Mouse (Mus musculus) heart, postnatal 0 days (tissue): ENCODE measurements at regions not wholly inside any gene's neighbourhood (a gene's known extent, or its start where the extent isn't known, plus 50 kb on each side); places are given as distances from the start of the nearest gene placed in this dataset.

Experiments used
- ATAC-seq: fragments of 200-750 bp; cut with Nextera tagmentation; 2 replicates; pipeline ENCODE4 v1.8.0; 2017; ENCODE audit warnings: low read depth, moderate number of reproducible peaks, moderate library complexity; ENCODE audit not compliant: insufficient read depth
- DNase-seq: peaks from one replicate; pipeline ENCODE4 v3.0.0-alpha.2; 2016; ENCODE audit warnings: low spot score
- H3K27ac ChIP-seq: fragments of 300-500 bp; sonication (generic); 2 replicates; pipeline ENCODE4 v1.5.1; 2014; ENCODE audit warnings: low read depth, mild to moderate bottlenecking
- H3K27me3 ChIP-seq: fragments of 300-500 bp; sonication (generic); 2 replicates; pipeline ENCODE4 v1.6.1; 2014; ENCODE audit warnings: low read length, mixed read lengths; ENCODE audit not compliant: control insufficient read depth, insufficient read depth
- H3K36me3 ChIP-seq: fragments of 300-500 bp; sonication (generic); replicated peaks from 2 replicates; pipeline ENCODE4 v1.6.1; 2014; ENCODE audit warnings: low read length, mixed read lengths; ENCODE audit not compliant: control insufficient read depth, insufficient read depth
- H3K4me1 ChIP-seq: fragments of 300-500 bp; sonication (generic); 2 replicates; pipeline ENCODE4 v1.6.1; 2014; ENCODE audit warnings: antibody characterized with exemption; ENCODE audit not compliant: control insufficient read depth, insufficient read depth
- H3K4me2 ChIP-seq: fragments of 300-500 bp; sonication (generic); 2 replicates; pipeline ENCODE4 v1.6.1; 2014; ENCODE audit warnings: low read depth, mild to moderate bottlenecking, low read length, moderate library complexity
- H3K4me3 ChIP-seq: fragments of 300-500 bp; sonication (generic); 2 replicates; pipeline ENCODE4 v1.5.1; 2014; ENCODE audit warnings: low read depth, low read length
- H3K9ac ChIP-seq: fragments of 300-500 bp; sonication (generic); replicated peaks from 2 replicates; pipeline ENCODE4 v1.6.1; 2014; ENCODE audit warnings: low read depth, low read length, mixed read lengths
- H3K9me3 ChIP-seq: fragments of 300-500 bp; sonication (generic); replicated peaks from 2 replicates; pipeline ENCODE4 v1.6.1; 2016; ENCODE audit warnings: low read length; ENCODE audit not compliant: control insufficient read depth
- CTCF ChIP-seq: IDR thresholded peaks from 2 replicates; pipeline ENCODE4 v1.5.1; 2016; ENCODE audit warnings: antibody characterized with exemption, control low read depth, low read depth
- EP300 ChIP-seq: IDR thresholded peaks from 2 replicates; pipeline ENCODE4 v1.6.1; 2016; ENCODE audit warnings: antibody characterized with exemption, low read depth
- WGBS: fragments of 180-500 bp; shearing (Covaris S2); extraction: QIAGEN DNeasy Blood & Tissue Kit; methylation state at CpG from one replicate; pipeline ENCODE4 v1.1.7; 2014; 5-methylcytosine and 5-hydroxymethylcytosine counted together

DNA sequence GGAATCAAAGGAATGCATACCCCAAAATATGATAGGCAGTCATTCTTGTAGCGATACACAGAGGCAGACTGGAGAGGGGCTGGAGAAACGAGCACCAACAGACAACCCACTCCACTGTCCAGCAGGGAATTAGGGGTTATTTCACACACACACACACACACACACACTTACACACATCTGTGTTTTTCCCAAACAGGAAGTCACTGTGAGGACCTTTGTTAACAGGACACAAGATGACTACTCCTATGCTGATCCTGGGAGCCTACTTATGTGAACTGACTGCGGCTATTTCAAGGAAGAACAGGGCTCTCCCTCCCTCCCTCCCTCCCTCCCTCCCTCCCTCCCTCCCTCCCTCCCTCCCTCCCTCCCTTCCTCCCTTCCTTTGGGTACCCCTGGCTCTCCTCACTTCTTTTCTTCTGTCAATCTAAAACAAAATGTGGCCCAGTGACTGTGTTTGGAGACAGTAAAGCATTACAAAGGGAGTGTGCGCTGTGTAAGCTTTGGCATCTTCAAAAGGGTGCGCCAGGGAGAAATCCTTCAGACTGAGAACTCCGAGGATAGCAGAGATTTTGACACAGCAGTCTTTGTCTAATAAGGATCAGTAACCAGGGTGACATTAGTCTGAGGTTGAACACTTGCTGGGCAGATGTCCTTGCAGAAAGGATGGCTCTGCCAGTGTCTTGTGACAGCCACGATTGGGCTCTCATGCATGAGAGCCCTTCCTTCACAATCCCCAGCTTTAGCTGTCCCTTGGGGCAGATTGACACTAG lies 86.8 kb downstream of the Ackr3 start:
- Histone ChIP-seq H3K9ac (no peak overlapping the region), H3K27me3 (no peaks in the 10 kb centered on the region)
- no peak for TF ChIP-seq EP300
- no peak for TF ChIP-seq CTCF

DNA sequence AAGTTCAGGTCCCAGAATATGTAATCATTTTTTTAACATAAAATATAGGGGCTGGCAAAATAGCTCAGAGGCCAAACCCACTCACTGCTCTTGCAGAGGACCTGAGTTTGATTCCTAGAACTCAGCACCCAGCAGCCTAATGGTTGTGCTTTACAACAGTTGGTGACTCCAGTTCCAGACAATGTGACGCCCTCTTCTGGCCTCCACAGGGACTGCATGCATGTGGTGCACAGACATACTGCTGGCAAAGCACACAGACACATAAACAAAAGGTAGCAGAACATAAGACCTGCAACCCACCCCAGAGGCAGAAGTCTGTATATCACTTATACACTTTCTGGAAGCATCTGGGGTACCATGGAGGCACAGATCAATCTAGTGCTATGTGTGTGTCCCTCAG lies 87.5 kb downstream of the Ackr3 start:
- H3K4me2 ChIP-seq = no peak overlapping the region
- H3K4me1 ChIP-seq = no peaks in the 10 kb centered on the region
- no peak for TF ChIP-seq CTCF
- no peak for ATAC-seq
- no peak overlapping the region for H3K27ac ChIP-seq
- no peak overlapping the region for H3K4me3 ChIP-seq
- 76% methylated on average over 1 of the region's 1 CpGs for WGBS
- no peaks in the 10 kb centered on the region for H3K9me3 ChIP-seq
- DNase-seq = no peak
- no peaks in the 10 kb centered on the region for H3K36me3 ChIP-seq
- no peak overlapping the region for H3K9ac ChIP-seq
- H3K27me3 ChIP-seq = no peaks in the 10 kb centered on the region

More for the DNA sequence above, 86.8 kb downstream of the Ackr3 start:
- DNase-seq (no peak), ATAC-seq (0 out of 2 replicates have a peak, but pooled peaks have one; percentile 15)
- no peaks in the 10 kb centered on the region for H3K9me3 ChIP-seq
- no peak overlapping the region for H3K27ac ChIP-seq
- no peak overlapping the region for H3K4me3 ChIP-seq
- no peak overlapping the region for H3K4me2 ChIP-seq
- 67% methylated on average over 7 of the region's 7 CpGs for WGBS
- H3K36me3 ChIP-seq = no peaks in the 10 kb centered on the region
- H3K4me1 ChIP-seq = no peaks in the 10 kb centered on the region

DNA sequence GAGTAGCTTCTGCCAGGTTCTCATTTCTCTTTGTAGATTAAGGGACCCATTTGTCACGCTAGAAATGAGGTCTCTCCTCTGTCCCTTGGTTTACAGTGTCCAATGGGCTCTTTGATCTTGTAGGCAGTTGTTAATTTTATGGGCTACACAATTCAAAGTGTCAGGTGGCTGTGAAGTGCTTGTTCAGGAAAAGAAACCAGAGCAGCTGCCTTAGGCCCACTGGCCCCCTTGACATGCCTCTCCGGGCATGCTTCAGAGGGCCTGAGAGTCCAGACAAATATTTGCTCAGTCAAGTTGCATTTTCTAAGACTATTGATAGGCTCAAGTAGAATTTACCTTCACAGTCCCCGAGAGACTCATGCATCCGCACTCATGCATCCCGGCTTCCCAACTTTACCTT lies 94.0 kb downstream of the Ackr3 start:
- no peak for DNase-seq
- H3K27me3 ChIP-seq = no peaks in the 10 kb centered on the region
- H3K27ac ChIP-seq = no peak overlapping the region
- H3K4me3 ChIP-seq = no peak overlapping the region
- no peaks in the 10 kb centered on the region for H3K36me3 ChIP-seq
- WGBS = 62% methylated on average over 5 of the region's 5 CpGs
- no peak for ATAC-seq
- H3K4me2 ChIP-seq = no peak overlapping the region
- H3K9ac ChIP-seq = no peak overlapping the region
- no peaks in the 10 kb centered on the region for H3K9me3 ChIP-seq
- no peak for TF ChIP-seq CTCF
- H3K4me1 ChIP-seq = no peaks in the 10 kb centered on the region

DNA sequence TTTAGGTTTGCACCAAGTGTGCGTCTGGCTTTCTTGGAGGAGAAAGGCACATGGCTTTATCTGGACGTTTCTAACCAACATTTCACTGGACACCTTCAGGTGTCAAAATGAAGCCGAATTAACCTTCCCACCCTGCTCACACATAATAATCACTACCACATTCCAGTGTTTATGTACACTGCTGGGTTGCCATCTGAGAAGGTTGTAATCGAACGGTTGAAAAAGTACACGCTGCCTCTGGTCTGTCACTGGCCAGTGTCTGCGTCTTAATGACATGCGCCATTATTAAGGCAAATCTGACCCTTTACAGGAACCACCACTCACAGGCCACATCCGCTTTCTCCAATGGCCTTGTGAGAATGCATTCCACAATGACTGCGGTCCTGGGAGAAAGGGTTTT lies 96.4 kb downstream of the Ackr3 start:
- no peak overlapping the region for H3K4me2 ChIP-seq
- H3K27me3 ChIP-seq = no peaks in the 10 kb centered on the region
- H3K27ac ChIP-seq = no peak overlapping the region
- H3K4me3 ChIP-seq = no peak overlapping the region
- H3K36me3 ChIP-seq = no peaks in the 10 kb centered on the region
- ATAC-seq (no peak), DNase-seq (no peak)
- H3K9me3 ChIP-seq = peaks cover 7% of the 10 kb centered on the region; the same call in 1 of the 2 replicates
- no peak for TF ChIP-seq EP300
- TF ChIP-seq CTCF = no peak
- H3K9ac ChIP-seq = no peak overlapping the region
- H3K4me1 ChIP-seq = no peaks in the 10 kb centered on the region
- 58% methylated on average over 10 of the region's 10 CpGs for WGBS

DNA sequence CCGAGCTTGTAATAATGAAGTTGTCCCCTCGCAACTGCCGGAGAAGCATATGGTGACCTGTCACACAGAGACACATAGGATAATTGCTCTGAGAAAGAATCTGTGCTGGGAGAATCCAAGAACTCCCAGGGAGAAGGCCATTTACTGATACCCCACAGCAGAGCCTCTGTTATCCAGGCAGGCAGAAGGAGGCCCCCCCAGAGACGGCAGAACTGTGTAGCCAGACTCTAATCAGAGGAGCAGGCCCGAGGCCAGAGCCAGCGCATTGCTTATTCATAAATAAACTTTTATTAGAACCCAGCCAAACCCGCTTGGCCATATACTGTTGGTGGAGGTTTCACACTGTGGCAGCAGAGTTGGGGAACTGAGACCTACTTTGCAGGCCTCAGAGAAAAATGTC lies 100.6 kb downstream of the Ackr3 start:
- Histone ChIP-seq H3K9me3 (peaks cover 7% of the 10 kb centered on the region; the same call in 1 of the 2 replicates), H3K36me3 (no peaks in the 10 kb centered on the region), H3K4me2 (no peak overlapping the region), H3K27ac (no peak overlapping the region), H3K4me3 (no peak overlapping the region), H3K4me1 (no peaks in the 10 kb centered on the region), H3K27me3 (no peaks in the 10 kb centered on the region), H3K9ac (no peak overlapping the region)
- 60% methylated on average over 7 of the region's 7 CpGs for WGBS
- TF ChIP-seq CTCF (no peak), EP300 (no peak)
- DNase-seq (no peak), ATAC-seq (no peak)

DNA sequence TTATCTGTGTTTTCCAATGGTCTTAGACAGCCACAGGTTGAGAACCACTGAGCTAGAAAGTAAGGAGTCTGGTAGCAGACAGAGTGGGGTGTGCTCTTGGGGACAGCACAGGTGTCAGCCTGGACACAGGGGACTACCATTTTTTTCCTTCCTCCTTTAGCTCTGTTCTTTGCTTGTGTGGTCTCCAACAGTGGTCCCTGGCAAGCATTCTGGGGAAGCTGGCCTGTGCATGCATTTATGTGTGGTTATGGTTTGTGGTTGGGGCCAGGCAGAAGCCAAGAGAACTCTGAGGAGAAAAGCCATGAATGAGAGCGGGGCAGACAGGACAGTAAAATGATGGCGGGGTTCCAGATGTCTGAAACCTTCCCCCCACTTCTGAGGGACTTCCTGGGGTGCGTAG lies 107.2 kb downstream of the Ackr3 start:
- H3K9ac ChIP-seq = no peak overlapping the region
- H3K9me3 ChIP-seq = no peaks in the 10 kb centered on the region
- ATAC-seq (no peak), DNase-seq (no peak)
- 65% methylated on average over 3 of the region's 3 CpGs for WGBS
- no peak overlapping the region for H3K4me2 ChIP-seq
- no peaks in the 10 kb centered on the region for H3K27me3 ChIP-seq
- TF ChIP-seq CTCF = no peak
- no peak for TF ChIP-seq EP300
- no peak overlapping the region for H3K4me3 ChIP-seq
- no peak overlapping the region for H3K27ac ChIP-seq
- no peaks in the 10 kb centered on the region for H3K36me3 ChIP-seq
- no peaks in the 10 kb centered on the region for H3K4me1 ChIP-seq
